Mouse (Mus musculus): ENCODE measurements around the gene Fam131c.

Fam131c gene

DNA sequence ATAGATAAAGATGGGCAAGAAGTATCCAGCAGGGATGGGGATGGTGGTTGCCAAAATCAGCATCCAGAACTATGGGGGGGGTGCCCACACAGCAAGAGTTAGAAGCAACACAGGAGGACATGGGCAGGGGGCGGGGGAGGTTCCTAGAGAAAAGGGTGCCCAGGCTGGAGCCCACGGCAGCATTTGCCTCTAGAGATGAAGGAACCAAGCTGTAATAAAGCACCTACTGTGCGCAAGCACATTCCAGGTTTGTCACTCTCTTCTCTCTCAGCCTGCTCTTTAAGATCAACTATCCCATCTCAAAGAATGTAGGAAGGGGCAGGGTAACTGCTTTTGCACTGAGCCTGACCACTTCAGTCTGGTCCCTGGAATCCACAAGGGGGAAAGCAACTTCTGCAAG is 40.6 kb downstream of the Fam131c start:
- no peak for DNase-seq (ENCODE audit: low spot score)

DNA sequence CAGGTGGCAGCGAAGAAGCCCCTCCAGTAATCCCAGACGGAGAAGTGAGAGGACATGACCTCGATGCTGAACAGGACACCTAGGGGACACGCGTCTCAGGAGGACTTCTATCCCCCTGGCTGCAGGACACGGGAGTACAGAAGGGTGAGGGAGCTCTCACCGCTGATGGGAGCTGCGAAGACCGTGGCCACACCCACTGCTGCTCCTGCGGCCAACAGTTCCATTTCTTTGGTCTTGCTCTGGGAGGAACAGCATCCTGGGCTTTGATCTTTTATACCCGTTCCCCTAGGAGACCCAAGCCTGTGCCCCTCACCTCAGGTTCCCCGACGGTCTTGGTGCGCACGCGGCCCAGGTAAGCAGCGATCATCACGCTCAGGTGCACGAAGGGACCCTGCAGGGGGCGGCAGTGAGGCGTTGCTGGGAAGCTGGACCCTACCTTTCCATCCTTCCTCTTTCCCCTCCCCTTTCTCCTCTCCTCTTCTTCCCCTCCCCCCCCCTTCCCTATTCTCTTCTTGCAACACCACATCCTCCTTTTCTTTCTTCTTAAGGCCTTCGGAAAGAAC is 43.5 kb downstream of the Fam131c start:
- DNase-seq (ENCODE audit: low spot score) = no peak

DNA sequence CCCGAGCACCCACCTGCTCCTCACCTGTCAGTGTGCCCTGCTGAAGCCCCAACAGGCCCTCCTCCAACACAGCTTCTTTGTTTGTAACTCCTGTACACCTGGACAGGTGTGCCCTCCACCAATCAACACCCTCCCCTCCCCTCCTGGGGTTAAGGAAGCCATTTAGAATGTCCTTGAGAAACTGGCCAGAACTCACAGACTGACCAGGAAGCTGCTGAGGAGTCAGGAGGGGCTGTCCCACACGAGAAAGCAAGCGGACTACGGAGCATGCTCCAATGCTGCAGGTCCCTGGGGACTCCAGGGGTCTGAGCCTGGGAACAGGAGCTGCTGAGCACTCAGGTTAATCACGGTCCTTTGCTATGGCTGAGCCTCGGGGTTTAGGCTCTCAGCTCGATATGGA is 47.9 kb downstream of the Fam131c start, which contains the start of gene Clcnkb:
Clcnkb (minus strand) TSS at position 91 of the 400 bp plus-strand sequence.
- DNase-seq (ENCODE audit: low spot score) = no peak

DNA sequence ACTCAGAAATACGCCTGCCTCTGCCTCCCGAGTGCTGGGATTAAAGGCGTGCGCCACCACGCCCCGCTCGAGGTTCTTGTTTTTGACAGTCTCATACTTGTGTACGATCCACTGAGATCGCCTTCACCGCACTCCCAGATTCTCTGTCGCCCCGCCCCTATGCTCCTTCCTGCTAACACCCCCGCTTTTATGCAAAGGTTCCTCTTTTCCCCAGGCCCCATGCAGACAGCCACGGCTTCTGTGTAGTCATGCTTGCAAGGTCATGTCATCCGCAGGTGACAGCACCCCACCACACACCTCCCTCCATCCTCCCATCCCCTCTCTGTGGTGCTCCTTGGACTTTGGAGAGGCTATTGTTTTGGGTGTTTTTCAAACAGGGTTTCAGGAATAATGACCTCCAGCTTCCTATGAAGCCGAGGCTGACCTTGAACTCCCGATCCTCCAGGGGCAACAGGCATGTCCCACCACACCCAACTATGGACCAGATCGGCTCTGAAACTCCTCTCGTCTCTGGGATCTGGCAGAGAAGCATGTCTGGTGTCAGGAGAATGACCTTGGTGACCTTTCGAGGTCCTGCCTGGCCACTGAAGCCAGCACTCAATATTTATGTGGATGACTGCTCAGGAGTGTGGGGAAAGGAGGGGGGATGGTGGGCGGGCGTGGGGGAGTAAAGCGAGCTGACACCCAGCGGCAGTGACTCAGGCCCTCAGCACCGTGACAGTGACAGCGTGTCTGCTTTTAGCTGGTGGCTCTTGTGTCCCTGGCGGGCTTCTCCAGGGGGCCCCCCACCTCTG is 51.6 kb downstream of the Fam131c start:
- DNase-seq (ENCODE audit: low spot score) = no peak

DNA sequence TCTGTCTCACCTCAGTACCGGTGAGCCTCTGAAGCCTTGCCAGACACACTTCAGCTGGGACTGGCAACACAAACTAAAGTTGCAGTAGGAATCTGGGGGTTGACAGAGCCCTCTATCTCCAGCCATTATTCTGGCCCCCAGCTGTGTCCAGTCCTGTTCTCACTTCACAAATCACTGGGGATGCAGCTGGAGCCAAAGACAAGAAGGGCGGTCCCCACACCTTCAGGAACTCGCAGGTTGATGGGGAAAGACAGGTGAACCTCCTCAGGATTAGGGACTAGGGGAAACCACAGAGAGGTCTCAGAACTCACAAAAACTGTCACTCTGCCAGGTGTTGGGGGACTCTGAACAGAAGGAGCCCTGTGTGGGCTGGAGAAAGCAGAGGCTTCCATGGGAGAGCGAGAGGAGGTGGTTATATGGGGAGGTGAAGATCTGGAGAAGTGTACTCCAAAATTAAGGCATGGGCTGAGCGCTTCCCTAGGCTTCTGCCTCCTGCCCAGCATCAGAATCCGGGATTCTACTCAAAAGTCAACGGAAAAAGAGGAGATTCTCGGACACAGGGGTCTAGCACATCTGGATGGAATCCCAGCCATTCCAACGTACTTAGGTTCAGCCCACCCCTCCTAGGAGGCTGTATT is 52.3 kb downstream of the Fam131c start, which contains the start of gene Hspb7:
Hspb7 (plus strand) TSS at position 588 of the 638 bp plus-strand sequence.
- DNase-seq (ENCODE audit: low spot score) = no peak

DNA sequence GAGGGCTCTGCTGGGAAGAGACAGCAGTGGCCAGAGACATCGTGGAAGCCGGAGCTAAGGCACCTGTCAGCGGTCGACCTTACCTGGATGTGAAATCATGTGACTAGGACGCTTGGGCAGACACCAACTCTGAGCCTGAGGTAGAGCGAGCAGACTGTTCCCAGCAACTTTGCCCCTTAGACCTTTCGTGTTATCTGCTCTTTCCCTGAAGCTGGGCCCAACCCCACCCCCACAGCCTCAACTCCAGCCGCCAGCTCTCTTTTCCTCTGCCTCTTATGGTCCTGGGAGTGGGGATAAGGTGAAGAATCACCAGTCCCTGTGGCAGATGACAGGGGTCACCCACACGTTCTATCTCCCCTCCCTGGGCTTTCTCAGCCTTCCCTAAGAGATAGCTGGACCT is 52.9 kb downstream of the Fam131c start:
- no peak for DNase-seq (ENCODE audit: low spot score)

DNA sequence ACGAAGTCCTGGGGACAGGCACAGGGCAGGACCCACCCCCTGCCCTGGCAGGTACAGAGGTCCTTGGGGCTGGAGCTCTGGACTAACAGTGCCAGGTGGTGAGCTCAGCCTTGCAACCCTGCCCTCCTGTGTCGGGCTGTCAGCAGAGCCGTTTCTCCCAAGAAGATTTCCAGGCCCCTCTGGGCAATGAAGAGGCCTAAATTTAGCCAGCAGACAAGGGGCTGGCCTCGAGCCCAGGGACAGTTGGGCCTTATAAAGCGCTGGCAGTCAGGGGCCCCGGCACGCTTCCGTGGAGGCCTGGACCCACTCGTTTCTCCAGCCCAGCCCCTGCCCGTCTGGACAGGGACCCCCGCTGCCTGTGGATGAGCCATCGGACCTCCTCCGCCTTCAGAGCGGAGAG is 53.4 kb downstream of the Fam131c start:
- no peak for DNase-seq (ENCODE audit: low spot score)

DNA sequence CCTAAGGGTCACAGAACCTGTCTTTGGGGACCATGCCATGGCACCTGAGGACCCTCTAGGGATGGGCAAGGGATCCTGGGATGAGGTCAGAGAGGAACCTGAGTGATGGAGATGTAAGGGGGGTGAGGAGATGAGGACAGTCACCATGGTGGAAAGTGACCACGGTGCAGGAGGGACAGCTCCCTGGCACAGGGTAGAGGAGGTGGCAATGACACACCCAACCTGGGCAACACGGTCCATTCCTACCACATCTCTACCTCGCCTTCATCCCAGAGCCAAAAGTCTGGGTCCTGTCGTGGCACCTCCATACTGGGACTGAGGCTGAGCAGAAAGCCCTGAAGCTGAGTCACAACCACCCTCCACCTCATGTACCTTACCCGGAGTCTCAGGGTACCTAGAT is 54.8 kb downstream of the Fam131c start:
- DNase-seq (ENCODE audit: low spot score) = no peak

DNA sequence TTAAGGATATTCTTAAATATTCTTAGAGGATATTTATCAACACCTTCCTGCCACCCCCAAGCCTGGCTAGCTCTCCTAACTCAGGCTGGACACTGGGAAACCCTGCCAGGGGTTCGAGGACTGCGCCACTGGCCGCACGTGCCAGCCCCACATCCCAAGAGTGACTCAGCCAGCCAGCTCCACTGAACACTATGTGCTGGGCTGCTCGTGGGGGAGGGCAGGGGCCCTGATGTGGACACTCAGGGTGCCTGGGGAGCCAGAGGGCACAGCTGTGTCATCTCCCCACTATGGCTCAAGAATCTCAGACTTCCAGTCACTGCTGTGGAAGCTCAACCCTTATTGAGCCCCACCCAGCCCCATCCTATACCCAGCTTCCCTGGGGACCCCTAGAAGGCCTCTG is 55.3 kb downstream of the Fam131c start:
- no peak for DNase-seq (ENCODE audit: low spot score)

DNA sequence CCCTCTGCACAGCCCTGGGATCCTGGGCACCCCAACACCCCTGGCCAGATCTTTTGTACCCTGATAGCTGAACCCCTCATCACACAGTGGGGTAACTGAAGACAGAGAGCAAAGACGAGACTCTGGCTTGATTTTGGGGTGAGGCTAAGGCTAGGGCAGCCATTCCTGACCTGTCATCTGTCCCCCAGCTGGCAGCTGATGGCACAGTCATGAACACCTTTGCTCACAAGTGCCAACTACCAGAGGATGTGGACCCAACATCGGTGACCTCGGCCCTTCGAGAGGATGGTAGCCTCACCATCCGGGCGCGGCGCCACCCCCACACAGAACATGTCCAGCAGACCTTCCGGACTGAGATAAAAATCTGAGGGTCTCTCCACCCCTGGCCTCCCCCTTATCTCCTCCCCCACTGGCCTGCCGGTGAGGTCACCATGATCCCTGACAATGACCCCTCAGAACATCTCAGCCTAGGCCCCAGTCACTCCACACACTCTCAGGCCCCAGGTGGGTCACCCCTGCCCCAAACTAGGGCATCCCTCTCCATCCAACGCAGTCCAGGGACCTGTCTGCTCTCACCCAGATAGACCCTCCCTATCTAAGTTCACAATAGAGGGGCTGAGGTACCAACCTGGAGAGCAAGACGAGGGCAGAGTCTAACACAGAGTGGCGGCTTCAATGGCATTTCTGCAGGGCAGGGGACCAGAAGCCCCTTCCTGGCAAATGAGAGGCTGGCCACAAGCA is 55.8 kb downstream of the Fam131c start:
- no peak for DNase-seq (ENCODE audit: low spot score)

DNA sequence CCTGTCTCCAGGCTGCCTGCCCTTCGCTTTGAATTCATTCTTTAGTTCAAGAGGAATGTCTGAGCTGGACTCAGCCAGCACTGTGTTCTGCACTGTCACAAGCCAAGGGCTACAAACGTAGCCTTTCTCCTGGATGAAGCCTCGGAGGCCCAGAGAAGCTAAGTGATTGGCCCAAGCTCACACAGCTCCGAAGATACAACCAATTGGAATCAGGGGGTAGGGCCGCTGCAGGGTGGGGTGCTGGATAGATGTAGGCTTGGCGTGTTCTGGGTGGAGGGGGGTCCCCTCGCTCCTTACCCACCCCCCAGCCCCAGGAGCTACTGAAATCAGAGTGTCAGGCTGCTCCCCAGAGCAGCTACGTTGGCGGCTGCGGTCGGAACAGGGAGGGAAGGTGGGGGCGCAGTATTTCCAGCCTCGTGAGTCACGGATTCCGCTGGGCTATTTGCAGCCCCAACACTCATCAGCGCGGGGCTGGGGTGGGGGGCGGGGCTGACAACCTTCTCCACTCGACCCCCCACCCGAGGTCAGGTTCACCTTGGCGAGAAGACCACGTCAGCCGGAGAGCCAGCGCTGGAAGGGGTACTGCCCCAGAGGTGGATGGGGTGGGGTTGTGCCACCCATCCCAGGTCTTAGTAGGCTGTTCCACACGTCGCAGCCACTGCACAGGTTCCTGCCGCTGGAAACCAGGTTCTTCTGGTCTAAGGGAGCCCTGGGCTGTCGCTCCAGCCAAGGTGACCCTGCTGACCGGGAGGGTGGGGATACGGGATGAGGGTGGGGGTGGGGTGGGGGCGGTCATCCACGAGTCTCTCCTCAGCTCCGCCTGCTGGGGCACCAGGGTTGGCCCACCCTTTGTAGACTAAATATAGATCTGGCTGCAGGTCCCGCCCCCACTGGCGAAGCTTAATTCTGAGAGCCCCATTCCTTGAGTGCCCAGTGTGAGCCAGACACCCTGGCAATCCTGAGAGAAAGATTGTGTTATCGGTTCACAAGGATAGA is 57.8 kb downstream of the Fam131c start:
- no peak for DNase-seq (ENCODE audit: low spot score)

DNA sequence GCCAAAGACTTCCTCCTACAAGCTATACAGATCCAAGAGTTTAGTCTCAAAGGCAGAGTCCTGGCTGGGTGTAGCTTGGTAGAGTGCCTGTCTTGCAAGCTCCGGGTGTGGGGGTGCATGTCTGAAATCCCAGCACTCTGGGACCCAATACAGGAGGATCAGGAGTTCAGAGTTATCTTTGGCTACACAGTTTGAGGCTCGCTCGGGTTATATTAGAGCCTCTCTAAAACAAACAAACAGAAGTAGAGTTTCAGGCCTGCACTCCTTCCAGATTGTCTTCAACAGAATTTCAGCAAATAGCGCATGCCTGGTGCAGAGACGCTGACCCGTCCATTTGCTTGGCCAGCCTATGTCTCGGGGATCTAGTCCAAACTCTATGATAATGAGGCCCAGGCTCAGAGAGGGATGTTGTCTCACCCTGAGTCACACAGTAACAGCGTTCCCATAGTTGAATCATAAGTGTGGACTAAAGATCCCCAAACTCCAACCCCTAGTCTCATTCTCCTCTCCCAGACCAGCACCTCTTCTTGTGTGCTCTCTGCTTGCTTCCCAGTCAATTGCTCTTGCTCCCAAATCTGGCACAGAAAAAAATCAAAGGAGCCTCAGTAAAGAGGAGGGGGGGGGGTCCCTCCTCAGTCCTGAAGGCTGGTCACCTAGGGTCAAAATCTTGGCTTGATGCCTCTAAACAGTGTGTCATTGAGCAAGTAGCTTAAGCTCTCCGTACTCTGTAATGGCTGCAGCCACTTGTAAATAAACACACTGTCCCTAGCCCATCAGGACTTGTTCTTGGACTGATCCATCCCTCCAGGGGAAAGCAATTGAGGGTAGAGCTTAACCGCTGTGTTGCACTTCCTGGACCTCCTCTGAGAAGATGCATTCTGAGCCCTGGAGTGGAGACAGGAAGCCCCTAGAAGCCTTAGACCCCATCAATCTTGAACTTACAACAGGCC is 59.1 kb downstream of the Fam131c start:
- peak; percentile 11 for DNase-seq (ENCODE audit: low spot score)

DNA sequence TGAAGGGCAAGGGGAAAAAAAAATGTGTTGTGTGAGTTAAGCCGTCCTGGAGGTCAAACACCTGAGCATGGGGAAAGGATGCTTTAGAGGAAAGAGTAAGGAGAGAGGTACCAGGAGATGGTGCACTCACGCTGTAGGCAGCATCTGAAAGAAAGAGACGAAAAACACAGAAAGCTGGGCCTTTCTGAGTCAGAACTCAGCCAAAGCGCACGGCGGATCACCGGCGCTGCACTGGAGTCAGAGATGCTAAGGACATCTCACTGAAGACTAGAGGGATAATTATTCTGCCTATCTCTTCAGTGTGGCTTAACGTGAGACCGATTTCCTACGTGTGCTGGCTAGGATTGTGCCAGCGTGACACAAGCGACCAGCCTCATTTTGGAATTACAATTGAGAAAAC is 59.9 kb downstream of the Fam131c start:
- no peak for DNase-seq (ENCODE audit: low spot score)

DNA sequence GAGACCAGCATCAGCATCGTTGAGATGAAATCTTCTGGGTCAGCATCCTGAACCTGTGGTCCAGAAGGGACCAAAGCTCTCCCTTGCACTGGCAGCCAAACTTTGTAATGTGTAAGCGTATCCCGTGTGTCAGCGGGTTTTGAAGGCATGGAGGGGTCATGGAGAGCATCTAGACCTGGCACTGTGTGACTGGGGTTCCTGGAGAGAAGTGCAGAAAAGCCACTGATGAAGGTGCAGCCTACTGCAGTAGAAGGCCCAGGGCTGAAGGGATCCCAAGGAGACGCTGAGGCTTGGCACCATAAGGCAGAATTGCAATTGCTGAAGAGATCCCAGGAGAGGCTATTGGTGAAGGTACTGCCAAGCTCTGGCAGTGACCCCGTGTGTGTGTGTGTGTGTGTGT is 61.4 kb downstream of the Fam131c start:
- DNase-seq (ENCODE audit: low spot score) = no peak

DNA sequence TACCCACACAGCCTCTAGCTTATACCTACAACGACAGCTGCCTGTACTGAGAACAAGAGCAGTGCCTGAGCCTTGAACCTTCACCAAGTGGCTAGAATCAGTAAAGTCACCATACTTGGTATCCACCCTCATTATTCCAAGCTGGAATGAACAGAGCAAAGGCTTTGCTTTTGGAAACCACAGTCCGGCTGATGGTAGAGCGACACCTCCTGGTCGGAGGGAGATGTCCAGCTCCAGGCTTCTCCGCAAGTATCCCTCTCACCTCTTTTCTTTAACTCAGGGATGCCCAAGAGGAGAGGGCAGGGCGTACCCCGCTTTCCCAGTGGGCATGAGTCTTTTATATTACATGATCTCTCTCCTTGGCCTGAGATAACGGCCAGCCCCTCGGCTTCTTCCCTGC is 61.8 kb downstream of the Fam131c start:
- peak; percentile 61 for DNase-seq (ENCODE audit: low spot score)

DNA sequence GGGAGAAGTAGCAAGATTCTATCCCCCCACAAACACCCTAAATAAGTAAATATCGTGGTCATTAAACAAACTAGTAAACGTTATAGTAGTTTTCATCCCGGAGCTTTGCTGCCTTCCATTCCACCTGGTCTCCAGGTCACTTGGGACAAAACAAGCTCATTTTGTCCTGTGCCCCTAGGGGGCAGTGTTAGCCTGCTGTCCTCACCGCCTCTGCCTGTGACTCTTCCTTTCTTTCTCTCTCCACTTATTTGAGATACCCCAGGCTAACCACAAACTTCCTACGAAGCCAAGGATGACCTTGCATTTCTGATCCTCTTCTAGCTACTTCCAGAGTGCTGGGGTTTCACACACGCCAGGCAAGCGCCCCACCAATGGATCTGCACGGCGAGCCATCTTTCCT is 63.0 kb downstream of the Fam131c start:
- DNase-seq (ENCODE audit: low spot score) = peak; percentile 67

DNA sequence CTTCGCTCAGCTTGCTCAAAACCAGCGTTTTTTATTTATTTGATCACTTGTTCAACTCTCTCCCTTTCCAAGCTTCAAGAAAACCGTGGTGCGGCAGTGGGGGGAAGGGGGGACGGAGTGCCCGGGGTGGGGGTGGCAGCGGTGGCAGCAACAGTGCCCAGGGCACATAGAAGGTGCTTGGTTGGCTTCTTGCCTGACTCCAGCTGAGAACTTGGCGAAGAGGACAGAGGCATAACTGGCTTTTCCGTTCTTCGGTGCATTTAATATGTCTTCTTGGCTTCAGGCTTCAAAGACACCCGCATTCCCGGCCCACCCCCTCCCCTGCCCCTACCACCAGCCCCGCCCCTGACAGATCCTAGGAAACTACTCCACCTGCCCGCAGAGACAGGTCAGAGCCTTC is 64.6 kb downstream of the Fam131c start:
- DNase-seq (ENCODE audit: low spot score) = no peak

DNA sequence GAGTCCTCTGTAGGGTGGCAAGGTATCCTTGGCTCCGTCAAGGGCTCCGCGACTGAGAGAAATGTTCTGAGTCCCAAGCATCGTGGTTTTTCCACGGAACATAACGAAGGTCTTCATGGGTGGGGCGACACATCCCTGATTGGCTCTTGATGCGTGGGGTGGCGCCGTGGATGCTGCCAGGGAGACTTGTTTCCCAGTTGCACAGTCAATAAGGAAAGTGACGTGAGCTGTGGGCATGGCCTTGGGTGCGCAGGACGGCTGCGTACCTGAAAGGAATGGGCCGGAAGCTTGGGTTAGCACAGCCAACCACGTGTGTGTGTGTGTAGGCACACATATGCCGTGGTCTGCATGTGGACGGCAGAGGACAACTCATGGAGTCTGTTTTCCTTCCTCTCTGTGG is 65.2 kb downstream of the Fam131c start:
- DNase-seq (ENCODE audit: low spot score) = no peak
